Mouse (Mus musculus) hindbrain, embryonic 14.5 days (tissue): ENCODE results near the gene Epha1. TPM values are rescaled to one million over a fixed set of nuclear protein-coding genes. Genes with fewer than 3 reads are reported as not detected.
A peak's percentile ranks its signal among the peaks of the same experiment; 100 is the strongest.

ENCODE experiments used
- ATAC-seq: fragments of 200-750 bp; cut with Nextera tagmentation; 2 replicates; pipeline ENCODE4 v1.8.0; 2017; ENCODE audit warnings: moderate number of reproducible peaks, mild to moderate bottlenecking, moderate TSS enrichment, moderate library complexity; ENCODE audit not compliant: low FRiP score
- DNase-seq: peaks from one replicate; pipeline ENCODE4 v3.0.0-alpha.2; 2015; ENCODE audit warnings: low spot score
- H3K27ac ChIP-seq: fragments of 300-500 bp; sonication (generic); 2 replicates; pipeline ENCODE4 v1.5.1; 2014; ENCODE audit warnings: mild to moderate bottlenecking, moderate library complexity
- H3K27me3 ChIP-seq: fragments of 300-500 bp; sonication (generic); 2 replicates; pipeline ENCODE4 v1.6.1; 2014; ENCODE audit warnings: mild to moderate bottlenecking, low read length, mixed read lengths; ENCODE audit not compliant: control insufficient read depth, insufficient read depth
- H3K36me3 ChIP-seq: fragments of 300-500 bp; sonication (generic); replicated peaks from 2 replicates; pipeline ENCODE4 v1.6.1; 2014; ENCODE audit not compliant: control insufficient read depth, insufficient read depth
- H3K4me1 ChIP-seq: fragments of 300-500 bp; sonication (generic); replicated peaks from 2 replicates; pipeline ENCODE4 v1.6.1; 2014; ENCODE audit warnings: antibody characterized with exemption, low read length, mixed read lengths; ENCODE audit not compliant: control insufficient read depth, insufficient read depth
- H3K4me2 ChIP-seq: fragments of 300-500 bp; sonication (generic); replicated peaks from 2 replicates; pipeline ENCODE4 v1.6.1; 2014; ENCODE audit warnings: mild to moderate bottlenecking, moderate library complexity
- H3K4me3 ChIP-seq: fragments of 300-500 bp; sonication (generic); replicated peaks from 2 replicates; pipeline ENCODE4 v1.5.1; 2014; ENCODE audit warnings: mild to moderate bottlenecking, low read length
- H3K9ac ChIP-seq: fragments of 300-500 bp; sonication (generic); 2 replicates; pipeline ENCODE4 v1.6.1; 2014
- H3K9me3 ChIP-seq: fragments of 300-500 bp; sonication (generic); 2 replicates; pipeline ENCODE4 v1.6.1; 2016; ENCODE audit warnings: low read length; ENCODE audit not compliant: control insufficient read depth
- WGBS: fragments of 180-500 bp; shearing (Covaris S2); extraction: QIAGEN DNeasy Blood & Tissue Kit; methylation state at CpG from one replicate; pipeline ENCODE4 v1.1.7; 2014; 5-methylcytosine and 5-hydroxymethylcytosine counted together
- polyA plus RNA-seq: library from polyadenylated mRNA; unstranded; fragments of >200 nt; fragmentation: Nextera tagmentation; extraction: Ambion mirVana; gene quantifications from 2 replicates; pipeline ENCODE4 v1.2.1, GENCODE M21; 2014

Epha1 gene
- polyA plus RNA-seq, 1 experiment from 2014 or later: 0.24 TPM

GRCm38 (mm10) chr6:42357901-42358300, 15.2 kb downstream of the Epha1 start:
- DNase-seq (no peak), ATAC-seq (no peak)
- no peak overlapping the region for H3K4me3 ChIP-seq
- peaks cover 54% of the 10 kb centered on the region for H3K36me3 ChIP-seq
- H3K9me3 ChIP-seq: no peaks in the 10 kb centered on the region
- H3K27ac ChIP-seq: no peak overlapping the region
- WGBS: 80% methylated on average over 6 of the region's 6 CpGs
- H3K9ac ChIP-seq: no peak overlapping the region
- no peak overlapping the region for H3K4me2 ChIP-seq
- H3K4me1 ChIP-seq: 0 out of 2 replicates have a peak, but pooled peaks cover 5% of the 10 kb centered on the region
- H3K27me3 ChIP-seq: no peaks in the 10 kb centered on the region

DNA sequence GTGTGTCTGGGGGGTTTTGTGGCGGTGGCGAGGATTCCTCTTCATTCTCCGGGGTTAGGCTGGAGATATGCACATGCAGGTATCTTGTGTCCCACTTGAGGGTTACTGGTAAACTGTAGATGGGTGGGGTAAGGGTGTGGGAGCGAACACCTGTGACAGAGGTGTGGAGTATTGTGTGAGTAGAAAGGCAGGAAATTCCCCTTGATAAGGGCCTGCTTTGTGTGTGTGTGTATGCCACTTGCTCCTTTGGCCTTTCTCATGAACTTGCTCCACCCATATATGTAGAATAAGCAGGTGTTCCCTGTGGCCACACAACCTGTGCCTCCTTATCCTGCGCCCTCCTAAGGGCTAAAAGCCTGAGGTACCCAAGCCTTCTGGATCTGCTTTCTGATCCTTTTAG, 16.2 kb downstream of the Epha1 start:
- Histone ChIP-seq H3K4me3 (no peak overlapping the region), H3K36me3 (peaks cover 58% of the 10 kb centered on the region), H3K4me1 (peaks cover 5% of the 10 kb centered on the region; the same call in 1 of the 2 replicates), H3K9ac (no peak overlapping the region), H3K27me3 (no peaks in the 10 kb centered on the region), H3K9me3 (no peaks in the 10 kb centered on the region), H3K27ac (no peak overlapping the region), H3K4me2 (no peak overlapping the region)
- DNase-seq: no peak
- no peak for ATAC-seq
- WGBS: 95% methylated on average over 5 of the region's 5 CpGs

DNA sequence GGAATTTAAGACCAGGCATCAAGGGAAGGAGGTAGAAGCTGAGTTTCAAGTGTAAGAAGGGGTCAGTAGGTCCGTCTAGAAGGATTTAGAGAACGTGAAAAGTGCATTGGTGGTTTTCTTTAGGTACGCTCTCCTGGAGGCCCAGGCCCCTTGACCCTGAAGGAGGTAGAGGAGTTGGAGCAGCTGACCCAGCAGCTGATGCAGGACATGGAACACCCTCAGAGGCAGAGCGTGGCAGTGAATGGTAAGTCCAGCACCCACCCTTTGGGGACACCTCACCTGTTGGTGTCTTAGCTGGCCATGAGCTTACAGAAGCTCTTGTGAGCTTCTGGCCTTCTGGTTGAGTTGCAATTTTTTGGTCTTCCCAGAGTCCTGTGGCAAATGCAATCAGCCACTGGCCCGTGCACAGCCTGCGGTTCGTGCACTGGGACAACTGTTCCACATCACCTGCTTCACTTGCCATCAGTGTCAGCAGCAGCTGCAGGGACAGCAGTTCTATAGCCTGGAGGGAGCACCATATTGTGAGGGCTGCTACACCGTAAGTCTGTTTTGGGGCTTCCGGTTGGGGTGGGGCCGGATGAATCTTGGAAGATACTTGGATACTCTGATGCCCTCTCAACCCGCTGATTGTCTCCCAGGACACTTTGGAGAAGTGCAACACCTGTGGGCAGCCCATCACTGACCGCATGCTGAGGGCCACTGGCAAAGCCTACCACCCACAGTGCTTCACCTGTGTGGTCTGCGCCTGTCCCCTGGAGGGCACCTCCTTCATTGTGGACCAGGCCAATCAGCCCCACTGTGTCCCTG, 17.1 kb downstream of the Epha1 start:
- no peak for DNase-seq
- ATAC-seq: no peak
- H3K27me3 ChIP-seq: no peaks in the 10 kb centered on the region
- H3K27ac ChIP-seq: no peak overlapping the region
- no peak overlapping the region for H3K9ac ChIP-seq
- no peak overlapping the region for H3K4me2 ChIP-seq
- 94% methylated on average over 13 of the region's 13 CpGs for WGBS
- H3K36me3 ChIP-seq: peaks cover 62% of the 10 kb centered on the region
- no peaks in the 10 kb centered on the region for H3K9me3 ChIP-seq
- H3K4me1 ChIP-seq: peaks cover 14% of the 10 kb centered on the region
- H3K4me3 ChIP-seq: no peak overlapping the region

DNA sequence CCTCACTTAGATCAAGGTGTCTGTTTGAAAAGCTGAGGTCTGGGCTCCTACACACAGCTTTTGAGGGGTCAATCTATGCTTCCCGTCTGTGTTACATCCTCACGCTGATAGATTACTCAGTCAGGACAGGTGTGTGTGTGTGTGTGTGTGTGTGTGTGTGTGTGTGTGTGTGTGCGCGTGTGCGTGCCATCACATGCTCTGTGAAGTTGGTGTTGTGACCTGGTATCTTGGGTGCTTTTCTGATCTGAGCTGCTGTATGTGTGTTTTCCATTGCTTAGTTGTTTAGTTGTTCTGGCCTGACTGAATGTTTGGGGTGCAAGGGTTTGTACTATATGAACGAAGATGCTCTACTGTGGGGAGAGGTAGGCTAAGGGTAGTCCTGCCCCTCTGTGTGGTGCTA, 17.7 kb downstream of the Epha1 start:
- DNase-seq (no peak), ATAC-seq (no peak)
- Histone ChIP-seq H3K9me3 (no peaks in the 10 kb centered on the region), H3K4me2 (no peak overlapping the region), H3K27me3 (no peaks in the 10 kb centered on the region), H3K9ac (no peak overlapping the region), H3K27ac (no peak overlapping the region), H3K4me1 (peaks cover 18% of the 10 kb centered on the region), H3K4me3 (no peak overlapping the region), H3K36me3 (peaks cover 60% of the 10 kb centered on the region)
- 93% methylated on average over 6 of the region's 6 CpGs for WGBS

DNA sequence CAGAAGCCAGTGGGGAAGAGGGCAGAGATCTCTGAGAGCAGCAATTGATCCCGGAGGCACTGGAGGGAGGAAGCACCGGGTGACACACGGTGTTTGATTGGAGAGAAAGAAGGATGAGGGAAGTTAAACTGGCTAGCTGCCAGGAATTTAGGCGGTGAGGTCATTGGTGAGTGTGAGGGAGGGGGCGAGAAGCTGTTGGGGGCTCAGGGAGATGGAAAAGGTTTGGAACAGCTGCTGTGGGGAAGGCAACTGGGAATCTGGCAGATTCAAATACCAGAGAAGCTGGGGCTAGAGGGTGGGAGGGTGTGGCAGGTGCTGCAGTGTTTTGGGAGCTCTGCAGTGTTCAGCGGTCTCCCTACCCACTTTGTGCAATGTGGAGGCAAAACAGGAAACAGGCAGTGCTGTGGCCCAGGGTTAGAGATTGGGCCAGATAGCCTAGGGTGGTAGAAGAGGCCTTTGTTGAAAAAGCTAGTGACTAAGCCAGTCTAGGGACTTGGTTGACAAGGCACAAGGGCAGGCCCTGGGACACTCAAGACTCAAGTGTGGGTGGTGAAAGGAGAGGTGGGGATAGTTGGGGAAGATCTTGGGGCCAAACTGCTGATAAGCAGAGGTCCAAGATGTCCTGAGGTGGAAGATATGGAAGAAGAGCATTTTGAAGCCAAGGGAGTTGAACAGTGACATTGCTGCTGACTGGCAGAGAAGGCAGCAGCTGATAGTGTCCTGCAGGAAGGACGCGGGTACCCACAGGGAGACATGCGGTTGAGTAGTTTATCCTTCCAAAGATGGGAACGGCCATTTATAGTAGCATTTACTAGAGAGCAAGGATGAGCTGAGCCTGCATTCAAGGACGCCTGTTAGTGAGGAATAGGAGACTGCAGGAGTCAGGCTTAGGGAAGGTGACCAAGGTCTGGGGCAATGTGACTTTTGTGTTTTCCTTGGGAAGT, 18.7 kb downstream of the Epha1 start:
- H3K4me2 ChIP-seq: no peak overlapping the region
- H3K9me3 ChIP-seq: no peaks in the 10 kb centered on the region
- no peaks in the 10 kb centered on the region for H3K27me3 ChIP-seq
- H3K9ac ChIP-seq: no peak overlapping the region
- H3K27ac ChIP-seq: no peak overlapping the region
- H3K4me1 ChIP-seq: peaks cover 18% of the 10 kb centered on the region
- H3K4me3 ChIP-seq: no peak overlapping the region
- WGBS: 61% methylated on average over 11 of the region's 11 CpGs
- DNase-seq: no peak
- no peak for ATAC-seq
- peaks cover 56% of the 10 kb centered on the region for H3K36me3 ChIP-seq

DNA sequence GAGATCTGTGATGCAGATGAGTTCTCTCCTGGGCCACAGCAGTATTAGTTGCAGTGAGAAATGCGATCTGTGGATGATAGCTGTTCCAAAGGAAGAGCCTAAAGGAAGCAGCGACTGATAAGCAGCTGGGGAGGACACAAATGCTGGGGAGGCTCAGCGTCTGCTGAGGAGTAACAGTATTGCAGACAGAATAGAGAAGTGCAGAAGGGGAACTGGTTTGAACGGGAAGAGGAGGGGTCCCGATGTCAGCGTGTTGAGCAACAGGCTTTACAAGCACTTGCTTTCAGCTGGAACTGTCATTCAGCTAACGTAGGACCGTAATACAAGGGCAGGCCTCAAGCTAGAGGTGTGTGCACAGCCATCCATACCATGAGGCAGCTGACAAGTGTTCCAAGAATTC, 19.9 kb downstream of the Epha1 start:
- DNase-seq (no peak), ATAC-seq (no peak)
- Histone ChIP-seq H3K9me3 (no peaks in the 10 kb centered on the region), H3K27ac (no peak overlapping the region), H3K4me2 (no peak overlapping the region), H3K9ac (no peak overlapping the region), H3K4me1 (peaks cover 22% of the 10 kb centered on the region), H3K36me3 (peaks cover 44% of the 10 kb centered on the region), H3K27me3 (no peaks in the 10 kb centered on the region), H3K4me3 (no peak overlapping the region)
- WGBS: 88% methylated on average over 8 of the region's 8 CpGs

DNA sequence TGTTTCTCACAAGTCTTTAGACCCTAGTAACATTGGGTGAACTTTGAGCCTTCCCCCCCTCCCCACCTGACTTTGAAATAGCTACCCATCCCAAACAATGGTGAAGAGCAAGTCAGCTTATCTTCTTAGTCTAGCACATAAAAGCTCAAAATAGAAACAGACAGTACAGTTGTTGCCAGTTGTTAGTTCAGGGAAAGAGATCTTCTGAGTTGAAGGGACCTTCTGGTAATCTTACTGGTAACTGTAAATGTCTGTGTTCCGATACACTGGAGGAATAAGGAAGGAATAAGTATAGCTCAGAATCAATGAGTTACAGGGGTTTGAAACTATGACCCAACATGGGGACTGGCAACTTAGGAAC, 20.6 kb downstream of the Epha1 start:
- Histone ChIP-seq H3K4me1 (peaks cover 22% of the 10 kb centered on the region), H3K36me3 (peaks cover 37% of the 10 kb centered on the region), H3K4me2 (no peak overlapping the region), H3K9me3 (no peaks in the 10 kb centered on the region), H3K4me3 (no peak overlapping the region), H3K27ac (no peak overlapping the region), H3K27me3 (no peaks in the 10 kb centered on the region), H3K9ac (no peak overlapping the region)
- DNase-seq: no peak
- 97% methylated on average over 1 of the region's 1 CpGs for WGBS
- ATAC-seq: no peak

- Histone ChIP-seq H3K27ac (no peak overlapping the region), H3K36me3 (peaks cover 31% of the 10 kb centered on the region), H3K27me3 (no peaks in the 10 kb centered on the region), H3K9ac (no peak overlapping the region), H3K4me3 (0 out of 2 replicates have a peak overlapping the region, but pooled peaks have one; percentile 0), H3K4me1 (peaks cover 22% of the 10 kb centered on the region), H3K4me2 (no peak overlapping the region), H3K9me3 (no peaks in the 10 kb centered on the region)
- no peak for DNase-seq
- 88% methylated on average over 7 of the region's 7 CpGs for WGBS
- no peak for ATAC-seq
Observed at GRCm38 (mm10) chr6:42351776-42352485, 21.1 kb downstream of the Epha1 start.
